Mouse (Mus musculus): ENCODE data around the gene Fibp.

Fibp gene

GRCm38 (mm10) chr19:5503687-5504086 is 43.3 kb downstream of the Fibp start, which contains the start of gene 1700020D05Rik:
TSS of gene 1700020D05Rik (minus strand) at chr19:5503787.
- in situ Hi-C loops (cut with MboI; ENCODE audit: low pct_unique_long_range_greater_than_20kb in 1 of 2, low sequenced_read_pairs in 2 of 2, unreplicated experiment in 1 of 2) = no loop called here

- in situ Hi-C loops (cut with MboI; ENCODE audit: low pct_unique_long_range_greater_than_20kb in 1 of 2, low sequenced_read_pairs in 2 of 2, unreplicated experiment in 1 of 2) = no loop called here
Observed at GRCm38 (mm10) chr19:5510031-5511026, 49.9 kb downstream of the Fibp start, which contains the start of gene Snx32. TSS of gene Snx32 (minus strand) at chr19:5510538.

GRCm38 (mm10) chr19:5511074-5511632 is 50.7 kb downstream of the Fibp start:
- in situ Hi-C loops (cut with MboI; ENCODE audit: low pct_unique_long_range_greater_than_20kb in 1 of 2, low sequenced_read_pairs in 2 of 2, unreplicated experiment in 1 of 2) = no loop called here

DNA sequence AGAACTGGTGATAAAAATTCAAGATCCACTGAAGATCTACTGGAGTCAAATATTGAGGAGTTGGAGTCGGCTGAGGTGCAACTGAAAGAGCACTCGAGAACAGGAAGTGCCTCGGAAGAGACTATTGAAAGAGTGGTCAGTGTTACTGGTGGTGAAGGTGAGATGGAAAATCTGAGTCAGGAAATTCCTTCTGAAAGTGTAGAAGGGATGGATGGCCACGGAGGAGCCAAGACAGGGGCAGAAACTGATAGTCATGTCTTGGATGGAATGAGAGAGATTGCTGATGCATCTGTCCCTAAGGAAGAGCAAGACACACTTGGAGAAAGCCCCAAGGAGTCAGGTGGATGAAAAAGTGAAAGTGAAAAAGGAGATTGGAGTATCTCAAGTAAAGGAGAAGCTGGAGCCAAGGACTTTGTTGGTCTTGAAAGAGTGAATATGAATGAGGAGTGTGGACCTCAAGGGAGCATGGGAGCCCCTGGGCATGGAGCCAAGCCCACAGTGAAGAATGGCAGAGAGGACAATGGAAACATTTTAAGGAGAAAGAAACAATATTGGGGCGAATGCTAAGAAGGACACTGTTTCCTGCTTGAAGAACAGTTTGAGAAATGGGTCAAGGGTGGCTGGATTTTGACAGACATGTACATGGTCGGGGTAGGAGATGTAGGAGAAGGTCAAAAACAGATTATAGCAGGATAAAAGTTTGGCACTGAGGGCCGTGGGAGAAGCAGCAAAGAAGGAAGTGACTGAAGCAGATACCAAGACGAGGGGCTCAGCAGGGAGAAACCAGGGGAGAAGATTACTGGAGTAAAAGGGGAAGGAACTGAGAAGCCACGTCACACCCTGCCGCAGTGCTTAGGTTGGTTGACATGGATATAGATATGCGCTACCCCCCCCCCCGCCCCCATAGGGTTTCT is 51.9 kb downstream of the Fibp start:
- in situ Hi-C loops (cut with MboI; ENCODE audit: low pct_unique_long_range_greater_than_20kb in 1 of 2, low sequenced_read_pairs in 2 of 2, unreplicated experiment in 1 of 2) = no loop called here

DNA sequence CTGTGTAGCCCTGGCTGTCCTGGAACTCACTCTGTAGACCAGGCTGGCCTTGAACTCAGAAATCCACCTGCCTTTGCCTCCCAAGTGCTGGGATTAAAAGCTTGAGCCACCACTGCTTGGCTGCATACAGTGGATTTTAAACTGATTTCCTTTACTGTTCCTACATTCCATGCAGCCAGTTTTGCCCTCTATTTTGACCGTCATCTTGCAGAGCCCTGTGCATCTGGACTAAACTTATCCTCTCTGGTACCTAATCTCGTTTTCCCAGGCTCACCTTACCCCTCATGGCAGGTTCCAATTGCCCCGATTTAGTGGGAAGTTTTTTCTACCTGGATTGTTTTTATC is 52.6 kb downstream of the Fibp start:
- in situ Hi-C loops (cut with MboI; ENCODE audit: low pct_unique_long_range_greater_than_20kb in 1 of 2, low sequenced_read_pairs in 2 of 2, unreplicated experiment in 1 of 2) = no loop called here
